Mouse (Mus musculus) layer of hippocampus, postnatal 36 days (tissue): Measurements from ENCODE around the gene Klhl5. TPM values are rescaled to one million over a fixed set of nuclear protein-coding genes. Genes with fewer than 3 reads are reported as not detected.

Experiments used
- DNase-seq, 2 experiments: peaks; one replicate each; pipeline ENCODE4 v3.0.0; 2022
- total RNA-seq, 2 experiments: library from RNA; stranded (reverse); gene quantifications; 2 replicates each; pipeline ENCODE4 v1.2.3; 2021

Klhl5 gene
- 10 to 100 TPM; 62.7 to 63.2 TPM for total RNA-seq

GRCm38 (mm10) chr5:65106876-65107772 is at the start of gene Klhl5:
Gene Klhl5, plus strand, starts transcription at chr5:65107539.
- peak; percentile 81 to 82 for DNase-seq

- no peak for DNase-seq
Measured at GRCm38 (mm10) chr5:65057596-65057995, 49.7 kb upstream of the Klhl5 start.

GRCm38 (mm10) chr5:65059806-65060205 is 47.5 kb upstream of the Klhl5 start:
- no peak for DNase-seq

- DNase-seq = no peak
Measured at GRCm38 (mm10) chr5:65062236-65062635, 45.1 kb upstream of the Klhl5 start.

- DNase-seq = no peak
Measured at GRCm38 (mm10) chr5:65063266-65063665, 44.1 kb upstream of the Klhl5 start.

GRCm38 (mm10) chr5:65068166-65068565 is 39.2 kb upstream of the Klhl5 start:
- no peak for DNase-seq

GRCm38 (mm10) chr5:65069872-65070271 is 37.5 kb upstream of the Klhl5 start:
- no peak for DNase-seq

GRCm38 (mm10) chr5:65071689-65072118 is 35.6 kb upstream of the Klhl5 start:
- DNase-seq = no peak

- DNase-seq = no peak
Measured at GRCm38 (mm10) chr5:65073247-65073646, 34.1 kb upstream of the Klhl5 start.

GRCm38 (mm10) chr5:65074693-65075092 is 32.6 kb upstream of the Klhl5 start:
- DNase-seq = no peak

- no peak for DNase-seq
Measured at GRCm38 (mm10) chr5:65076087-65076486, 31.3 kb upstream of the Klhl5 start.

- no peak for DNase-seq
Measured at GRCm38 (mm10) chr5:65076748-65077147, 30.6 kb upstream of the Klhl5 start.

- no peak for DNase-seq
Measured at GRCm38 (mm10) chr5:65078081-65078480, 29.3 kb upstream of the Klhl5 start.

GRCm38 (mm10) chr5:65079881-65080280 is 27.5 kb upstream of the Klhl5 start:
- peak; percentile 24 to 44 for DNase-seq

- no peak for DNase-seq
Measured at GRCm38 (mm10) chr5:65081836-65082235, 25.5 kb upstream of the Klhl5 start.

- DNase-seq = no peak
Measured at GRCm38 (mm10) chr5:65086522-65086921, 20.8 kb upstream of the Klhl5 start.

- DNase-seq = no peak
Measured at GRCm38 (mm10) chr5:65089707-65090106, 17.6 kb upstream of the Klhl5 start.

- DNase-seq = no peak
Measured at GRCm38 (mm10) chr5:65091184-65091858, 16.0 kb upstream of the Klhl5 start.

GRCm38 (mm10) chr5:65091921-65092320 is 15.4 kb upstream of the Klhl5 start, which contains the start of gene Tmem156:
Gene Tmem156, minus strand, starts transcription at chr5:65092132.
- no peak for DNase-seq

- no peak for DNase-seq
Measured at GRCm38 (mm10) chr5:65093769-65094168, 13.6 kb upstream of the Klhl5 start.

GRCm38 (mm10) chr5:65094902-65095545 is 12.3 kb upstream of the Klhl5 start:
- no peak for DNase-seq

GRCm38 (mm10) chr5:65096082-65096481 is 11.3 kb upstream of the Klhl5 start:
- no peak for DNase-seq

- DNase-seq = no peak
Measured at GRCm38 (mm10) chr5:65096805-65097204, 10.5 kb upstream of the Klhl5 start.
